Mouse (Mus musculus) megakaryocyte, embryonic 14.5 days (primary cell): ENCODE measurements around the gene Isg15. TPM values are rescaled to one million over a fixed set of nuclear protein-coding genes. Genes with fewer than 3 reads are reported as not detected.

Experiments used
- H3K27me3 ChIP-seq: replicated peaks from 2 replicates; pipeline ENCODE3; 2012; ENCODE audit warnings: inconsistent platforms
- H3K36me3 ChIP-seq: replicated peaks from 2 replicates; pipeline ENCODE3; 2012; ENCODE audit warnings: low read length, inconsistent platforms, mixed read lengths
- H3K4me1 ChIP-seq: 2 replicates; pipeline ENCODE4 v1.6.1; 2012; ENCODE audit warnings: inconsistent platforms
- H3K4me3 ChIP-seq: replicated peaks from 2 replicates; pipeline ENCODE3; 2012; ENCODE audit warnings: moderate library complexity, mild to moderate bottlenecking, inconsistent platforms
- H3K9me3 ChIP-seq: 2 replicates; pipeline ENCODE4 v1.6.1; 2012; ENCODE audit warnings: inconsistent platforms
- FLI1 ChIP-seq: IDR thresholded peaks from 2 replicates; pipeline ENCODE4 v1.6.1; 2012; ENCODE audit warnings: low read length, inconsistent platforms, mixed read lengths
- GATA1 ChIP-seq: IDR thresholded peaks from 3 replicates; pipeline ENCODE4 v1.6.1; 2012; ENCODE audit warnings: mixed read lengths, low read length, inconsistent platforms, borderline replicate concordance
- polyA plus RNA-seq: library from polyadenylated mRNA; stranded (reverse); fragments of >175 nt; gene quantifications from 2 replicates; pipeline ENCODE4 v1.2.3, GENCODE M21; 2012; ENCODE audit warnings: low replicate concordance; ENCODE audit not compliant: insufficient read depth

Gene Isg15
- polyA plus RNA-seq, 1 experiment, result 48.7 TPM

DNA sequence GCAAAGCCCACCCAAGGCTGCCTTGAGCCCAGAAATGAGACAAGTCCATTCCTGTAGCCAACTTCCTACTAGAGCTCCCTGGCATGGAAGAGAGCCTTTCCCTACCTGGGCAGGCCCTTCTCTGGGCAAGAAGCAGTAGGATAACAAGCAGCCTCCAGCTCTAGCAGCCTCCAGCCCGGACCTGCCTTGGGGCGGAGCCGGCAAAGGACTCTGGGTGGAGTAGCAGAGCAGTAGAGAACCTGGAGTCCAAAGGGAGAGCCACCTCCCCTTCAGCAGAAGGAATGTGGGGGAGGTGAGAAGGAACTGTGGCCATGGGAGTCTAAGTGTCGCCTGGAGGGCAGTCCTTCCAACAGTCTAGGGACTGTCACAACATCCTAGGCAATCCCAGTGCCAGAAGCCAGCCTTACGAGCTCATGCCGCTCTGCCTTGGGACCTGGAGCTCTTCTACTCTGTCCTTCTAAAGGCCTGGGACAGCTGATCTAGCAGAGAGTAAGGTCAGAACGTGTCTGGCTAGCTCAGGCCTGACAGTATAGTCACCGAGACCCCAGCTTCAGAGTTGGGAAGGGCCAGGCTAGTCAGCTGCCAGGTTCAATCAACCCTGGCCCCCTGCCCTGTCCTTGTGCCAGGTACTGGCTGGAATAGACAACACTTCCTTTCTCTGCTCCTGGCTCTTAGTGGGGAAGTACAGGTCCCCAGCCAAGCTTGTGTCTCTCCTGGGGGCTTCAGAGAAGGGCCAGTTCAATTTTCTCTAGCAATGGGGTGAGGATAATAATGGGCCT lies 8.0 kb downstream of the Isg15 start:
- H3K9me3 ChIP-seq, result no peaks in the 10 kb centered on the region
- no peaks in the 10 kb centered on the region for H3K36me3 ChIP-seq
- TF ChIP-seq GATA1 (no peak), FLI1 (no peak)
- H3K4me3 ChIP-seq, result no peak overlapping the region
- peaks cover 28% of the 10 kb centered on the region for H3K4me1 ChIP-seq
- H3K27me3 ChIP-seq, result peaks cover 94% of the 10 kb centered on the region

DNA sequence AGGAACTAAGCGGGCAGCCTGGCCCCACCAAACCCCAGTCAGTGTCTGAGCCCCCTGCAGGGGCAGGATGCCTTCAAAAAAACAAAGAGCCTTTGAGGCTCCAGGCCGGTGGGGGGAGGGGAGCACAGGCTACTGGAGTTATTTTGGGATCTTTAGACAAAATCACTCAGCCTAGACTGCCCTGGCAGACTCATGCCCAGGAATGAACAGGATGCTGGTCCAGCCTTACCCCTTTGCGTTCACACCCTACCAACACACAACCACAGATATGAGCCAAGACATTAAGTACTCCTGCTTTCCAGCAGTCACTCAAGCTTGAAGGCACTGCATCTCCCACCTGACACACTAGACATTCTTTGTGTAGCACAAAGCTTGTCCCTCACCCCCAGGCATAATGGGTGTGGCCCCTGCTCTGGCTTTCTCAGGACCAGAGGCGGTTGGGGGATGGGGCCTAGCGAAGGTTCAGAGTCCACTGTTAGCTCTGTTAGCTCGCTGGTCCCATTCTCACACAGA lies 11.8 kb downstream of the Isg15 start:
- H3K4me3 ChIP-seq, result no peak overlapping the region
- no peak for TF ChIP-seq FLI1
- no peak for TF ChIP-seq GATA1
- peaks cover 93% of the 10 kb centered on the region for H3K27me3 ChIP-seq
- peaks cover 2% of the 10 kb centered on the region for H3K36me3 ChIP-seq
- H3K4me1 ChIP-seq, result peaks cover 37% of the 10 kb centered on the region
- no peaks in the 10 kb centered on the region for H3K9me3 ChIP-seq

DNA sequence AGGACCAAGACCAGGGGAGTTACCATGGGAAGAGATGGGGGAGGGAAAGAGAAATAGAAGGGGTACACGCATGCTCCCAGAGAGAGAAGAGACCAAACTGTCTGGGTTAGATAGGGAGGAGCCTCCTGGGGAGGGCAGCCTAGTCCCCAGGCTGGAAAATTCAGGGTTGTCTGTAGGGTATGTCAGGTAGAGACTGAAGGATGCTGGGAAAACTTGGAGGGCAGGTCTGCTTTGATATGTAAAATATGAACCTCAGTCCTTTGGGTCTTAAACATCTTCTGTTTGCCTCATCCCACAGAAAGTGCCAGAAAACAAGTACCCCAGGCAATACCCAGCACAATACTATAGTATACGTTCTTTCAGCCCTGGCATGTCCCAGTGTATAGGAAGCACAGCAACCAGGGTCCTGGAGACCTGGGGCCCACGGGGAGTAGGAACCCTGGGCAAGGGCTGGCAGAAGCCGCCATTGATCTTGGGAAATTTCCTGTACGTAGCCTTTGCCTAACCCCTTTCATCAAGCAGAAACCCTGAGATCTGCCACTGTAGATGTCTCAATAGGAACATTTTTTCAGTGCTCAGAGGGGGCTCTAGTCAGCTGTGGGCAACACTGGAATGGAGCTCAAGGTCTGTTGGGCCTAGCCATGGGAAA lies 12.3 kb downstream of the Isg15 start:
- no peaks in the 10 kb centered on the region for H3K9me3 ChIP-seq
- TF ChIP-seq GATA1, result no peak
- no peak for TF ChIP-seq FLI1
- H3K4me3 ChIP-seq, result no peak overlapping the region
- H3K36me3 ChIP-seq, result peaks cover 2% of the 10 kb centered on the region
- peaks cover 43% of the 10 kb centered on the region for H3K4me1 ChIP-seq
- peaks cover 91% of the 10 kb centered on the region for H3K27me3 ChIP-seq

DNA sequence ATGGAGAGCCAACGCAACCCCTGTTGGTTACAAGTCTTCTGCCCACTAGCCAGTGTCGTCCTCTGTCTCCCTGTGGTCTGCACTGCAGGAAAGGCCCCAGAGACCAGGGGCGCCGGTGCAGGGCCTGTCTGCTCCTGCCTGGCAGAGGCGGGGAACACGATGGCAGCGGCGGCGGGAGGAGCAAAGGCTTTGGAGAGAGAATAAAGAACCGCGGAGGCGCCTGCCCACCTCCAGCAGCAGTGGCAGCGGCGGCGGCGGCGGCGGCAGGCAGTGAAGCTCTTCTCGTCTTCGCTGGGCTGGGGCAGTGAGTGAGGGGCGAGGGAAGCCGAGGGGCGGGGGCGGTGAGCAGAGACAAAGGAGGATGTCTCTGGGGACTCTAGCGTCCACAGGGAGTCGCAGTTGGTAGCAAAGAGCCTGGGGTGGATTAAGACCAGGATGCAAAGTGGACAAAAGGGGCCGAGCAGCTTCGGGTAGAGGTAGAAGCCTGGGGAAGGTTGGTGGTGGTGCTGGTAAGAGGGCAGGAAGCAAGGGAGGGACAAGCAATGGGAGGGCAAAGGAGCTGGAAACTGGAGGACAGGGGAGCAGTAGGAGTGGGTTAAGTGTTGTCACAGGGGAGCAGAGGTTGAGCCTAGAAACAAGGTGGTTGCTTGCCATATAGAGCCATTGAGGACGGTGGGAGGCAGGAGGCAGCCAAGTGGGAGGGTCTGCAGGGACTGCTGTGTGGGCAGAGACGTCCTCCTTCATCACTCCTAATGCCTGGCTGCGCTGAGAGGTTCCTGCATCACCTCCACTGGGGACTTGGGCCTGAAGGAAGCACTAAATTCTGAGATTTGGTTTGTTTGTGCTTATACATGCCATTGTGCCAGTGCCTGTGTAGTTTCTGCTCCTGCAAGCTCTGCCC lies 14.4 kb downstream of the Isg15 start:
- TF ChIP-seq FLI1 (no peak), GATA1 (no peak)
- peak overlapping the region; percentile 64 for H3K4me3 ChIP-seq
- peaks cover 40% of the 10 kb centered on the region for H3K4me1 ChIP-seq
- no peaks in the 10 kb centered on the region for H3K9me3 ChIP-seq
- peaks cover 2% of the 10 kb centered on the region for H3K36me3 ChIP-seq
- peaks cover 81% of the 10 kb centered on the region for H3K27me3 ChIP-seq

DNA sequence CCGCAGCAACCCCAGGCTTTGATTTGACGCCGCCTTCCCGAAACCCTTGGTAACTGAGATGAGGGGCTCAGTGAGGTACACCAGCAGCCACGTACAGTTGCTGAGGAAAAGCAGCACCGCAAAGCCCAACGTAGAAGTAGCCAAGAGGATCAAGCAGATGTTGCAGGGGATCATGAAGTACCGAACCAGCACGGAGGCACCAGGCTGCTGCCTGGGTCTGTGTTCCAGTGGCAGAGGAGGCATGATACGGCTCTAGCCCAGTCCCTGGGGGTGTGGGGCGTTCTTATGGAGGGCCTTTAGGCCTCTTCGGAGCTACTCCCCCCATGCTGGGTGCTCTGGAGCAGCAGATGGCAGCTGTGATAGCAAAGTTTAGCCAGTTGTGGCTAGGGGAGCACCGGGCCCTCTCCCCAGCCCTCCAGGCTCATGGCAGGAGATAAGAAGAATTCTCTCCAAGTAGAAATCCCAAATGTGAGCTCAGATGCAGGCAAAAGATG lies 15.1 kb downstream of the Isg15 start:
- Histone ChIP-seq H3K27me3 (peaks cover 79% of the 10 kb centered on the region), H3K4me1 (peaks cover 40% of the 10 kb centered on the region), H3K36me3 (peaks cover 2% of the 10 kb centered on the region), H3K9me3 (no peaks in the 10 kb centered on the region), H3K4me3 (no peak overlapping the region)
- TF ChIP-seq FLI1 (no peak), GATA1 (no peak)

DNA sequence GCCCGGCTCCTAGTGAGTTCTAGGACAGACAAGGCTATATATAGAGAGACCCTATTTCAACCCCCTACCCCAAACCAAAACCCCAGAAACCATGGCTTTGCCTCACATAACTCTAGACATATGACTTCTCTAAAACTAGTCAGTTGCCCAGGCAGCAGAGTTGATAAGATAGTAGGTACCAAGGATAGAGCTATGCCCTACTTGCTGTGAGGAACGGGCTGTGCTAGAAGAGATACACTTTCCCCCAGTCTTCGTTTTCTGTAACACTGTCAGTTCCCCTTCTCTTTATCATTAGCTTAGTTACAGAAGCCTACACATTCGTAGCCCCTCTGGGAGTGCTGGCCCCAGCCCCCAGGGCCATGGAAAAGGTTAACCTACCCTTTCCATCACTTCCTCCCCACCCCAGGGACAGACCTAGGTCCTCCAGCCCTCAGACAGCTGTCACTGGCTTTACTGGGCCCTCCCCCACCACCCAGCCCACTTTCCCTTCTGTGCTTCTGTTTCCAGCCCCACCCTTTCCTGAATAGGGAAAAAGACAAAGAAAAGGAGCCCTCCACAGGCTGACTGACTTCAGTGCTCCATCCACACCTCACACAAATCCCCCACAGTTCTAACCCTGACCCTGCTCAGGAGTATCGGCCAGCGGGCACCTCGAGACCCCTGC lies 16.2 kb downstream of the Isg15 start:
- Histone ChIP-seq H3K9me3 (no peaks in the 10 kb centered on the region), H3K36me3 (peaks cover 2% of the 10 kb centered on the region), H3K4me1 (peaks cover 40% of the 10 kb centered on the region), H3K4me3 (no peak overlapping the region), H3K27me3 (peaks cover 75% of the 10 kb centered on the region)
- no peak for TF ChIP-seq GATA1
- TF ChIP-seq FLI1, result no peak

DNA sequence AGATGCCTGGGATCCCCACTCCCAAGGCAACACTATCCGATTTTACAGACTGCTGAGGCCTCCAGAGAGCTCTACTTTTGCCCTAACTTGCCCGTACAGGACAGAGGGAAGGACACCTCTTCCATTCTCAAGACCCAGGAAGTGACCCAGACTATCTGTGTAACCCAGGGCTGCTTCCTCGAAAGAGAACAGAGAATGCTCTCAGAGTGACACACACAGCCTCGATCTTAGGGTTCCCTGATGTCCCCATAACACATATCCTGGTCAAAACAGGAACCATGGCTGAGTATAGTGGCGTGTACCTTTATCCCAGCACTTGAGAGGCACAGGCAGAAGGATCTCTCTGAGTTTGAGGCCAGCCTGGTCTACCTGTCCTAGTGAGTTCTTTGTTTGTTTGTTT lies 16.9 kb downstream of the Isg15 start:
- no peak for TF ChIP-seq GATA1
- peaks cover 8% of the 10 kb centered on the region for H3K36me3 ChIP-seq
- H3K27me3 ChIP-seq, result peaks cover 73% of the 10 kb centered on the region
- H3K4me3 ChIP-seq, result no peak overlapping the region
- peaks cover 37% of the 10 kb centered on the region for H3K4me1 ChIP-seq
- no peaks in the 10 kb centered on the region for H3K9me3 ChIP-seq

DNA sequence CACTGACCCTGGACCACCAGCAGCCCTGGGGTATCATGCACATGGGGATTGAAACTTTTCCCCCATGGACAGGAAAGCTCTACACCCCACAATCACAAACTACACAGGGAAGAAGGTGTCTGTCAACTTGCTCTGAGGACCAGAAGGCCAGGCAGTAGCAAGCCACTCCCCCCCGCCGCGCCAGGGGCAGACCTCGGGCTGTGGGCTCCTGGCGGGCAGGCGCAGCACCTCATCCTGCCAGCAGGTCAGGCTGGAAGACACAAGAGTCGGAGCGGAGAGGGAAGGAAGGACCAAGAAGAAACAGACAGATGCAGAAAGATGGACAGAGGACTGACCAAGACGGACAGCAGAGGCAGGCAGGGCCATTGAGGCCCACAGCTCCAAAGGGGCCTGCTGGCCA lies 23.0 kb downstream of the Isg15 start:
- H3K9me3 ChIP-seq, result peaks cover 7% of the 10 kb centered on the region
- peaks cover 52% of the 10 kb centered on the region for H3K27me3 ChIP-seq
- H3K36me3 ChIP-seq, result peaks cover 47% of the 10 kb centered on the region
- TF ChIP-seq GATA1 (no peak), FLI1 (no peak)
- no peak overlapping the region for H3K4me3 ChIP-seq
- H3K4me1 ChIP-seq, result no peaks in the 10 kb centered on the region; the same call in 1 of the 2 replicates

DNA sequence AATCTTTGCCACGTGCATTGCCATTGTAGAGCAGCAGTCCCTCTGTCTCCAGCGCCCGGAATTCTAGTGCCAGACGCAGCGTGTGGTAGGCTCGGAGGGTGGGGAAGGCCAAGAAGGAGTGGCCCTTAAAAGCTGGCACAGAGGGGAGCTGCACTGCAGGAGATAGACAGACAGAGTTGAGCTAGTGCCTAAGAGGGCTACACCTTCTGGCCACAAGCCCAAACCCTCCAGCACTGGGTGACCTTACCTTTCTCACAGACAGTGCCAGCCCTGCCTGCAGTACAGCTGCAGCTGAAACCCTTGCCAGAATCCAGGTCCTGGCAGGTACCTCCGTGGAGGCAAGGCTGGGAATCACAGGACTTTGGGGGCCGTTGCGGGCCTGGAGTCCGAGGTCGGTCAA lies 28.8 kb downstream of the Isg15 start:
- Histone ChIP-seq H3K4me3 (no peak overlapping the region), H3K27me3 (peaks cover 18% of the 10 kb centered on the region), H3K36me3 (peaks cover 49% of the 10 kb centered on the region), H3K9me3 (no peaks in the 10 kb centered on the region), H3K4me1 (no peaks in the 10 kb centered on the region; the same call in 1 of the 2 replicates)
- TF ChIP-seq FLI1 (no peak), GATA1 (no peak)
